Mouse (Mus musculus): Measurements from ENCODE around the gene Vmn2r16. TPM values are rescaled to one million over a fixed set of nuclear protein-coding genes. Genes with fewer than 3 reads are reported as not detected.
A peak's percentile ranks its signal among the peaks of the same experiment; 100 is the strongest.

The Vmn2r16 gene
- not detected for total RNA-seq (2021)
- long read RNA-seq, experiment 1, result 0 reads
- long read RNA-seq, experiment 2, result 0 reads

DNA sequence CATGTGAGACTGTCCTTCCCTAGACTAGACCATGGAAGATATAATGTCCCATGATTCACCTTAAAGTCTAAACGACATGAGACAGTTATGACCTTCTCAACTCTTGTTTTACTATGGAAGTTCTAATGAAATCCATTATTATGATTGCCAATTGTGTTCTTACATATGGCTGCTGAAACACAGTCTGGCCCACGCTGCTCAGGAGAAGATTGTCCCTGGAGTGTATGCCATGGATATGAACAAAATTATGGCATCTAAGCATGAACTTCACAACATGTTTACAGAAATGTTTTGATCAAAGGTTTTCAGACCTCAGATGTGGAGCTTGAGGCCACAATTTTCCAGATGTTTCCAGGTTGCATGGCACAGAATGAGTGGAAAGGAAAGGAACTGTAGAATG, at the start of gene Vmn2r16:
Gene Vmn2r16, plus strand, starts transcription at position 301 of the 400 bp plus-strand sequence.
- no peak for DNase-seq (ENCODE audit: low spot score in 2 of 2)

DNA sequence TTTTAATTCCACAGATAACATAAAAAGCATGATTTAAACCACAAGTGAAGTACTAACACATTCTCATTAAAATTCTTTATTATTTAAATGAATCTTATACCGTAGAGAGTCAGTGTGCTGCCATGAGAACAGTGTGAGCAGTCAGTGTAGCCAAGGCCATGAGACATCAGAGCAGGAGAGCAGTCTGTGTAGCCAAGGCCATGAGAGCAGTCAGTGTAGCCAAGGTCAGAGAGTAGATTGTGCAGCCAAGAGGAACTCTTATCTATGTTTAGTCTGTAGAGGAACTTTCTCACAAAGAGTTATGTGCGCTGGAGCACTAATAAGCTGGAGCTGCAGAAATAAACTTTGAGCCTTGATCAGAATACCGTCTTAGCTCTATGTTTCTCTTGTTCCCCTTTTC, 35.3 kb upstream of the Vmn2r16 start:
- peak in 1 of 2 experiments; percentile 3 for DNase-seq (ENCODE audit: low spot score in 2 of 2)

DNA sequence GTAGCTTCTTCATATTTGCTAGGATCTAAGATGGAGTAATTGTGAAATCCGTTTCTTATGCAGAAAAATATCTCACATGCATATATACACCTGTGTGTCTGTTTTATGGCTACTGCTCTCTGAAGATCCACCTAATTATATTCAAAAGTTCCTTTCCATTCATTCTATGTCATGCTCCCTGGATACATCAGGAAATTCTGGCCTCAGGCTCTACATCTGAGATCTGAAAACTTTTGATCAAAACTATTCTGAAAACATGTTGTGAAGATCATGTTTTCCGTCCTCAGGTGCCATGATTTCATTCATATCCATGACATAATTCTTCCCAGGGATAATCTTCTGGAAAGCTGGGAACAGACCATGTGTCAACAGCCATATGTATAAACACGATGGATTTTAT, 32.4 kb upstream of the Vmn2r16 start, which contains the start of gene Vmn2r15:
Gene Vmn2r15, minus strand, starts transcription at position 101 of the 400 bp plus-strand sequence.
- DNase-seq (ENCODE audit: low spot score in 2 of 2), result no peak

DNA sequence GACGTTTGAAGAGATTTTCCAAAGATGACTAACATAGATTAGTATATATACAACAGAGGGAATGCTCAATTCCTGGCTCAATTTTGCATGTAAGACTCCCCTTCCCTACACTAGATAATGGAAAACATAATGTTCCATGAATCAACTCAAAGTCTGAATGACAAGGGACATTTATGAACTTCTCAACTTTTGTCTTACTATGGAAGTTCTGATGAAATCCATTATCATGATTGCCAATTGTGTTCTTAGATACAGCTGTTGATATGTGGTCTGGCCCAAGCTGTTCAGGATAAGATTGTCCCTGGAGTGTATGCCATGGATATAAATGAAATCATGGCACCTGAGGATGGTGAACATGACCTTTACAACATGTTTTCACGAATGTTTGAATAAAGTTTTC, 89.4 kb downstream of the Vmn2r16 start, which contains the start of gene Vmn2r17:
Gene Vmn2r17, plus strand, starts transcription at position 301 of the 400 bp plus-strand sequence.
- no peak for DNase-seq (ENCODE audit: low spot score in 2 of 2)

Other genes starting within 250 kb of the Vmn2r16 start
- not detected for gene Vmn2r12, start 232.2 kb upstream of the Vmn2r16 start, total RNA-seq (2021)
- gene Vmn2r13, start 138.0 kb upstream of the Vmn2r16 start, total RNA-seq (2021), result not detected
- not detected for gene Vmn2r14, start 105.5 kb upstream of the Vmn2r16 start, total RNA-seq (2021)
- gene Vmn2r15, start 32.5 kb upstream of the Vmn2r16 start, total RNA-seq (2021), result not detected
- gene Vmn2r17, start 89.5 kb downstream of the Vmn2r16 start, total RNA-seq (2021), result not detected
- gene Crlf2, start 228.8 kb downstream of the Vmn2r16 start, total RNA-seq (2021), result 10 to 100 TPM; 36.6 to 38.6 TPM